Mouse (Mus musculus) liver, embryonic 15.5 days (tissue): ENCODE results near the gene Capn12. TPM values are rescaled to one million over a fixed set of nuclear protein-coding genes. Genes with fewer than 3 reads are reported as not detected.
A peak's percentile ranks its signal among the peaks of the same experiment; 100 is the strongest.
"Not testable (repeated sequence)": the region's sequence is repeated elsewhere in the genome, so short reads cannot be mapped to it uniquely, and the experiment has no call there.

Experiments used
- ATAC-seq: fragments of 200-750 bp; cut with Nextera tagmentation; 2 replicates; pipeline ENCODE4 v1.8.0; 2017; ENCODE audit warnings: moderate number of reproducible peaks, mild to moderate bottlenecking, moderate library complexity; ENCODE audit not compliant: insufficient read depth
- H3K27ac ChIP-seq: fragments of 300-500 bp; sonication (generic); replicated peaks from 2 replicates; pipeline ENCODE4 v1.5.1; 2015; ENCODE audit warnings: mild to moderate bottlenecking, inconsistent platforms
- H3K27me3 ChIP-seq: fragments of 300-500 bp; sonication (generic); 2 replicates; pipeline ENCODE4 v1.6.1; 2015; ENCODE audit warnings: mild to moderate bottlenecking, inconsistent platforms
- H3K36me3 ChIP-seq: fragments of 300-500 bp; sonication (generic); replicated peaks from 2 replicates; pipeline ENCODE4 v1.6.1; 2015; ENCODE audit warnings: moderate library complexity, mild to moderate bottlenecking, inconsistent platforms
- H3K4me1 ChIP-seq: fragments of 300-500 bp; sonication (generic); replicated peaks from 2 replicates; pipeline ENCODE4 v1.6.1; 2015; ENCODE audit warnings: inconsistent platforms
- H3K4me2 ChIP-seq: fragments of 300-500 bp; sonication (generic); 2 replicates; pipeline ENCODE4 v1.6.1; 2015; ENCODE audit warnings: moderate library complexity, mild to moderate bottlenecking, inconsistent platforms
- H3K4me3 ChIP-seq: fragments of 300-500 bp; sonication (generic); replicated peaks from 2 replicates; pipeline ENCODE4 v1.5.1; 2015; ENCODE audit warnings: mild to moderate bottlenecking, inconsistent platforms
- H3K9ac ChIP-seq: fragments of 300-500 bp; sonication (generic); 2 replicates; pipeline ENCODE4 v1.6.1; 2015; ENCODE audit warnings: moderate library complexity, mild to moderate bottlenecking, inconsistent platforms
- H3K9me3 ChIP-seq: fragments of 300-500 bp; sonication (generic); replicated peaks from 2 replicates; pipeline ENCODE4 v1.6.1; 2016; ENCODE audit warnings: inconsistent platforms
- WGBS: fragments of 180-500 bp; shearing (Covaris S2); methylation state at CpG from one replicate; pipeline ENCODE4 v1.1.7; 2015; ENCODE audit warnings: mixed read lengths; ENCODE audit not compliant: insufficient replicate concordance; 5-methylcytosine and 5-hydroxymethylcytosine counted together
- polyA plus RNA-seq: library from polyadenylated mRNA; unstranded; fragments of >200 nt; fragmentation: Nextera tagmentation; extraction: Ambion mirVana; gene quantifications from 2 replicates; pipeline ENCODE4 v1.2.1, GENCODE M21; 2015

Gene Capn12
- polyA plus RNA-seq, 1 experiment from 2014 or later = 0.08 TPM

GRCm38 (mm10) chr7:28863540-28863939 is 17.7 kb upstream of the Capn12 start, which contains the start of gene Lgals7:
Lgals7 (plus strand) TSS chr7:28863853.
- H3K4me2 ChIP-seq = no peak within 1 kb of the TSS
- H3K9ac ChIP-seq = no peak within 1 kb of the TSS
- no peaks in the 10 kb centered on the region for H3K27me3 ChIP-seq
- H3K36me3 ChIP-seq = no peaks in the 10 kb centered on the region
- H3K4me1 ChIP-seq = peaks cover 33% of the 10 kb centered on the region
- no peak within 1 kb of the TSS for H3K27ac ChIP-seq
- no peak for ATAC-seq
- H3K9me3 ChIP-seq = no peaks in the 10 kb centered on the region
- H3K4me3 ChIP-seq = no peak within 1 kb of the TSS
- 58% methylated on average over 6 of the region's 6 CpGs for WGBS

DNA sequence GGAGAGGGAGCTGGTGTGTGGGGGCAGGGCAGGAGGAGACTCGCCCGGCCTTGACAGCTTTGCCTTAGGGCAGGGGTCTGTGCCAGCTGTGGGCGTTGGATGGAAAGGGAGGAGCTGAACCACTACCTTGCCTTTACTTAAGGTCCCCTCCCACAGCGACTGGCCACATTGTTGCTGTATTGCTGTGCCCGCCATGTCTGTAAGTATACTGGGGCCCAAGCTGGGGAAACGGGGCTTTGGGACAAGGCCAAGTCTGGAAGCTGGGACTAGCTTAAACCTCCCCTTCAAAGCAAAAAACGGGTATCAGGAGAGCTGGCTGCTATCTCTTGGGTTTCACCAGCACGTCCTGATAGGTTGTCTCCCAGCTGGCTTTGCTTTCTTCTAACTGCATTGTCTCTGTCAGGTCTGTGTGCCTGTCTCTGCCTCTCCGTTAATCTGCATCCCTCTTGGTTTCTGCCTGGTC is 16.9 kb upstream of the Capn12 start:
- Histone ChIP-seq H3K27me3 (no peaks in the 10 kb centered on the region), H3K4me3 (no peak overlapping the region), H3K9ac (no peak overlapping the region), H3K27ac (no peak overlapping the region), H3K4me1 (peaks cover 33% of the 10 kb centered on the region), H3K4me2 (no peak overlapping the region), H3K9me3 (no peaks in the 10 kb centered on the region), H3K36me3 (no peaks in the 10 kb centered on the region)
- ATAC-seq = no peak
- 43% methylated on average over 9 of the region's 9 CpGs for WGBS

DNA sequence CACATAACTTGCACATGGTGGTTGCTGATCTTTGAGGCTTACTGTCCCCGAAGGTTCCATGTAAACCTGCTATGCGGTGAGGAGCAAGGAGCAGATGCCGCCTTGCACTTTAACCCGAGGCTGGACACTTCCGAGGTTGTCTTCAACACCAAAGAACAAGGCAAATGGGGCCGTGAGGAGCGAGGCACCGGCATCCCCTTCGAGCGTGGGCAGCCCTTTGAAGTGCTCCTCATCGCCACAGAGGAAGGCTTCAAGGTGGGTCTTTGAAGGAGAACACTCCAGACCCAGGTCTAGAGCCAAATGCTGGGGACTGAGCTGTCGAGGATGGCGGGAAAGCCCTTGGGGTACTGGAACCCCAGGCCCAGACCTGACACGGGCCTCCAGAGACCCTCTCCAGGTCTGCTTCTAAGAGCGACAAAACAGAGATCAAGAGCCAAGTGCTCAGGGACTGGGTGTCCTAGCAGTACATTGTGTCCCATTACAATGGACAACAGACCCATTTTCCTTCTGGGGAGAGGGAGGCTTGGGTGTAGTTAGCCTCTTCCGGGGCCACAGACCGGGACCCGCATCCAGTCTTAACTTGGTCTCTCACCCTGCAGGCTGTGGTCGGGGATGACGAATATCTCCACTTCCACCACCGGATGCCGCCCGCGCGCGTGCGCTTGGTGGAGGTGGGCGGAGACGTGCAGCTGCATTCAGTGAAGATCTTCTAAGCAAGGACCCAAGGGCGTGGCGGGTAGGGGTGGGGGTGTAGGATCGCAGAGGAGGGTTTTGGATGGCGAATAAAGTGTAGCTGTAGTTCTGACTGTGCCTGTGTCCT is 15.5 kb upstream of the Capn12 start:
- Histone ChIP-seq H3K4me2 (peak overlapping the region; percentile 69), H3K36me3 (no peaks in the 10 kb centered on the region), H3K4me1 (peaks cover 33% of the 10 kb centered on the region), H3K27ac (peak overlapping the region; percentile 51), H3K4me3 (peak overlapping the region; percentile 36), H3K9me3 (no peaks in the 10 kb centered on the region), H3K9ac (peak overlapping the region; percentile 43), H3K27me3 (no peaks in the 10 kb centered on the region)
- WGBS = 30% methylated on average over 33 of the region's 33 CpGs
- ATAC-seq = peak; percentile 56

- no peaks in the 10 kb centered on the region for H3K36me3 ChIP-seq
- H3K9me3 ChIP-seq = no peaks in the 10 kb centered on the region
- no peak overlapping the region for H3K4me3 ChIP-seq
- H3K27ac ChIP-seq = peak overlapping the region; percentile 53
- WGBS = 80% methylated on average over 28 of the region's 28 CpGs
- H3K4me1 ChIP-seq = peaks cover 33% of the 10 kb centered on the region
- H3K4me2 ChIP-seq = peak overlapping the region; percentile 71
- H3K27me3 ChIP-seq = no peaks in the 10 kb centered on the region
- no peak overlapping the region for H3K9ac ChIP-seq
- no peak for ATAC-seq
These were observed 14.3 kb upstream of the Capn12 start for GRCm38 (mm10) chr7:28866769-28867507.

GRCm38 (mm10) chr7:28867508-28868340 is 13.5 kb upstream of the Capn12 start:
- not testable (repeated sequence) for H3K9ac ChIP-seq, H3K9me3 ChIP-seq, H3K27me3 ChIP-seq, H3K36me3 ChIP-seq
- peak overlapping the region; percentile 44 for H3K4me3 ChIP-seq
- peak overlapping the region; percentile 71 for H3K4me2 ChIP-seq
- ATAC-seq = peak; percentile 54; the same call in 1 of the 2 replicates
- peak overlapping the region; percentile 53; the same call in 1 of the 2 replicates for H3K27ac ChIP-seq
- peaks cover 33% of the 10 kb centered on the region for H3K4me1 ChIP-seq
- 18% methylated on average over 23 of the region's 23 CpGs for WGBS

DNA sequence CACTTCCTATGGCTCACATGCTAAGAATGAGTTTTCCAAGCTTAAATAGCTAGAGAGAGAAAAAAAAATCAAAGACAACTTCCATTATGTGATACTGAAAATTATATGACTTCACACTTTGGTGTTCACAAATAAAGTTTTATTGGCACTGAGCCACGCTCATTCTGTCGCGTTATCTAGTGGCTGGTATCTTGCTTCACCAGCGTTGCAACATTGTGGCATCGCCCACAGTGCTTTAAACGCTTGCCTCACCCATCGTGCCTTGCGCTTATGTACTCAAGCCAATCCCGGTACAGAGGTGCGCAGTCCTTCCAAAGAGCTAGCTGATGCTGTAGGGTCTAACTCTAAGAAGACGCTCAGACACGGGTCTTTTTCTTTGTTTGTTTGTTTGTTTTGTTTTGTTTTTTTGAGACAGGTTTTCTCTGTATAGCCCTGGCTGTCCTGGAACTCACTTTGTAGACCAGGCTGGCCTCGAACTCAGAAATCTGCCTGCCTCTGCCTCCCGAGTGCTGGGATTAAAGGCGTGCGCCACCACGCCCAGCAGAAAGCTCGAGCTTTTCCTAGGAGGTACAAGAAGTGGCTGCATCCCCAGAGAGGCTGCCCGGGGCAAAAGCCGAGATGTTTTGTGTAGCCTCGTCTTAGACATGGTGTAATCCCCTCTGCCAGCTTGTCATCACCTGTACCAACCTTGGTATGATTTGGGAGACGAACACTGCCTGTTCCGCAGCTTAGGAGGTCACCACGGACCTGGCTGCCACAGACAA is 10.1 kb upstream of the Capn12 start:
- Histone ChIP-seq H3K9ac (no peak overlapping the region), H3K4me2 (no peak overlapping the region), H3K4me3 (no peak overlapping the region), H3K36me3 (no peaks in the 10 kb centered on the region), H3K27ac (no peak overlapping the region), H3K4me1 (peaks cover 19% of the 10 kb centered on the region), H3K9me3 (no peaks in the 10 kb centered on the region), H3K27me3 (0 out of 2 replicates have a peak, but pooled peaks cover 4% of the 10 kb centered on the region)
- WGBS = 67% methylated on average over 24 of the region's 24 CpGs
- ATAC-seq = no peak

DNA sequence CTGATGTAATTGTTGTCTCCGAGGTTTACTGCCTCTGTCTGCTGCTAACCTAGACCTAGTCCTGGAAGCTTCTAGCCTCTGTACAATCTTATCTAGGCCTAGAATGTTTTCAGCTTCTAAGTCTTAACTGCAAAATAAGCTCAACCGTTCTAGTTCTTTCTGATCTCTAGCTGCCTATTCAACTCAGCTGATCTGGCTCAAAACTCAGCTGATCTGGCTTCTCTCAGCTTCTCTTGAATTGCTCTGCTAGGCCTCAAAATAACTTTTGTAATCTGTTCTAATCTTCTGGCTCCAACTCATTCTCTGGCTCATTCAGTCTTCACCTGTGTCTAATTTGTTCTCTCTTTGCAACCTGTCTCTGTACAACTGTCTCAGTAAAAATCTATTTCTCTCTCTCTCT is 6.7 kb upstream of the Capn12 start:
- Histone ChIP-seq H3K9me3 (no peaks in the 10 kb centered on the region), H3K4me3 (no peak overlapping the region), H3K4me2 (no peak overlapping the region), H3K27me3 (0 out of 2 replicates have a peak, but pooled peaks cover 4% of the 10 kb centered on the region), H3K27ac (no peak overlapping the region), H3K9ac (no peak overlapping the region), H3K36me3 (no peaks in the 10 kb centered on the region), H3K4me1 (peaks cover 26% of the 10 kb centered on the region)
- ATAC-seq = no peak
- WGBS = 42% methylated on average over 2 of the region's 2 CpGs

DNA sequence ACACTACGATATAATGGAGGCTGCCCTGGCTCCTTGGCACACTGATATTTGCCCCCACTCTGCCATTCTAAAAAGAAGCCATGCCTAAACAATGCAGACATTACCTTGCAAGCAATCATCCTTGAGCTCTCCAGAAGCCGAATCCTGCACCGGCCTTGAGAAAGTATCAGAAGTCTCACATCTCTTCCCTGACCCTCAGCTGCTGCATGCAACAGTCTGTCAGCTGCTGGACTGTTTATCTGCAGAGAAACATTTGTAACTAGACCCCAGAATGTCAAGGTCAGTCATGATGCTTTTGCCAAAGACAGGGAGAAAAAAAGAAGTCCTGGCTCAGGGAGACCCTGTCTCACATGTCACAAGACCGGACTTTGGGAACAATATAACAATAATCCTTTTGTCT is 5.1 kb upstream of the Capn12 start:
- Histone ChIP-seq H3K9ac (no peak overlapping the region), H3K4me2 (no peak overlapping the region), H3K27ac (no peak overlapping the region), H3K4me1 (peaks cover 28% of the 10 kb centered on the region), H3K27me3 (0 out of 2 replicates have a peak, but pooled peaks cover 4% of the 10 kb centered on the region), H3K4me3 (no peak overlapping the region), H3K36me3 (no peaks in the 10 kb centered on the region), H3K9me3 (no peaks in the 10 kb centered on the region)
- 69% methylated on average over 4 of the region's 4 CpGs for WGBS
- no peak for ATAC-seq

GRCm38 (mm10) chr7:28877155-28877554 is 4.1 kb upstream of the Capn12 start:
- WGBS = 36% methylated on average over 7 of the region's 7 CpGs
- peak; percentile 90 for ATAC-seq
- no peaks in the 10 kb centered on the region for H3K9me3 ChIP-seq
- H3K4me3 ChIP-seq = no peak overlapping the region
- H3K27me3 ChIP-seq = 0 out of 2 replicates have a peak, but pooled peaks cover 4% of the 10 kb centered on the region
- H3K36me3 ChIP-seq = no peaks in the 10 kb centered on the region
- no peak overlapping the region for H3K4me2 ChIP-seq
- no peak overlapping the region for H3K9ac ChIP-seq
- H3K4me1 ChIP-seq = peaks cover 28% of the 10 kb centered on the region
- peak overlapping the region; percentile 72 for H3K27ac ChIP-seq

DNA sequence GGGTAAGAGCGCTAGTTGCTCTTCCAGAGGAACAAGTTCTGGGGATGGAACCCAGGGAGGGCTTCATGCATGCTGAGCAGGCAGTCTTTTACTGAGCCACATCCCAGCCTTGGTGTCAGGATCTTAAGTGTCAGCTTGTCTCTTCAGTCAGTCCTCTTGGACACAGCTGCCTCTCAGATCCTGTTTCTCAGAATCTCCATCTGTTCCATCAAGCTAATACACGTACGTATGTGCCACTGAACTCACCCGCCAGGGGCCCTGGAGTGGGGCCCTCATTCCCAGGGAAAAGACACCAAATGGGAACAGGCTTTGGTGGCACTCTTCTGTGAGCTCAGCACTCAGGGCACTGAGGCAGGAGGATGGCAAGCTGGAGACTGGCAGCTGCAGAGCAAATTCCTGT is 3.4 kb upstream of the Capn12 start:
- ATAC-seq = no peak
- H3K4me3 ChIP-seq = no peak overlapping the region
- no peaks in the 10 kb centered on the region for H3K9me3 ChIP-seq
- H3K9ac ChIP-seq = no peak overlapping the region
- peaks cover 28% of the 10 kb centered on the region for H3K4me1 ChIP-seq
- H3K36me3 ChIP-seq = no peaks in the 10 kb centered on the region
- 68% methylated on average over 4 of the region's 4 CpGs for WGBS
- H3K27me3 ChIP-seq = 0 out of 2 replicates have a peak, but pooled peaks cover 4% of the 10 kb centered on the region
- H3K27ac ChIP-seq = peak overlapping the region; percentile 72
- H3K4me2 ChIP-seq = no peak overlapping the region; the same call in 1 of the 2 replicates
